ENCODE assay signal across 8 mouse cellular contexts in the genomic region with DNA sequence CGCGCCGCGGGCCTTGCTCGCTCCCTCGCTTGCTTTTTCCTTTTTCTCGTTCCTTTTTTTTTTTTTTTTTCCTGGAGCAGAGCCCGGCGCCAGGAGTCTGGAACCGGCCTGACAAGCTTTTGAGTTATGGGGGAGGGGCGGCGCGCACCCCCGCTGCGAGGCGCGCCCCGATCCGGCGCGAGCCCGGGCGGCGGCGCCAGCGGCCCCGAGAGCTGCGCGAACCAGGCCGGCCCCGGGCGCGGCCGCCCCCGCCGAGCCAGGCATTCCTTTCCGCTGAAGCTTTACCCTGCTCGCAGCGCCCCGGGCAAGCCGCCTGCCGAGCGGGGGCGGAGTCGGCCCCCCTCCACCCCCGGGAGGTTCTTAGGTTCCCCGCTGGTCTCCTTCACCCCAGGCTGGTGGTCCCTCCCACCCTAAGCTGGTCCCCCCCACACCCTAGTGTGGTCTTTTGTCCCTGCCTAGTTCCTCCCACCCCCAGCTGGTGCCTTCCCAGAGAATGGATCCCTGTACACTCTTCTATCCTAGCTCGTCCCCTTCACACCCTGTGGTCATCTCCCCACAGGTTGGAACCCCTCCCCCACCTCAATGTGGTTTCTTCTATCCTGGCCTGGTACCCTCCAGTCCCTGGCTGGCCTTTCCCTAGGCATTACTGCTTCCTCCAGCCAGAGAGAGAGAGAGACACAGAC.
DNase-seq lines count a peak whose midpoint lies in the region; ATAC-seq lines count a peak whose summit lies in the region.

No protein-coding gene starts in this region.

- H3K36me3 ChIP-seq in embryonic facial prominence, embryonic 13.5 days: no peaks in the 10 kb centered on the region
- no peaks in the 10 kb centered on the region for H3K36me3 ChIP-seq in heart, embryonic 11.5 days (ENCODE audit: control insufficient read depth, insufficient read depth, low read length)
- no peaks in the 10 kb centered on the region for H3K36me3 ChIP-seq in liver, embryonic 16.5 days (ENCODE audit: control insufficient read depth, insufficient read depth)

- 1% methylated on average over 46 of the region's 48 CpGs for WGBS in embryonic facial prominence, embryonic 13.5 days
- under 1% methylated on average over 19 of the region's 48 CpGs for WGBS in heart, embryonic 11.5 days (ENCODE audit: insufficient replicate concordance)
- under 1% methylated on average over 44 of the region's 48 CpGs for WGBS in liver, embryonic 16.5 days (ENCODE audit: insufficient replicate concordance)

- H3K27ac ChIP-seq in embryonic facial prominence, embryonic 13.5 days: peak overlapping the region; percentile 100
- H3K27ac ChIP-seq in heart, embryonic 11.5 days (ENCODE audit: low read depth, low read length): peak overlapping the region; percentile 97
- peak overlapping the region; percentile 66 for H3K27ac ChIP-seq in liver, embryonic 16.5 days (ENCODE audit: low read length)

- DNase-seq in 3134 (ENCODE audit: extremely low read depth, insufficient read length, low spot score) (peak; percentile 98), adipocyte (ENCODE audit: low spot score) (peak; percentile 79)
- DNase-seq in kidney, adult 9 months: peak; percentile 88
- peak; percentile 78 for DNase-seq in ovary, postnatal 14 days (ENCODE audit: low spot score)
- peak; percentile 92 for DNase-seq in urinary bladder, postnatal 14 days (ENCODE audit: low spot score)

- ATAC-seq in embryonic facial prominence, embryonic 13.5 days (ENCODE audit: insufficient number of reproducible peaks, insufficient read depth, low FRiP score, low TSS enrichment, low read depth): peak; percentile 85
- ATAC-seq in heart, embryonic 11.5 days (replicated peaks; ENCODE audit: insufficient number of reproducible peaks, low FRiP score, low TSS enrichment): peak; percentile 47
- peak; percentile 35 for ATAC-seq in liver, embryonic 16.5 days (ENCODE audit: low read depth)

- H3K9me3 ChIP-seq in embryonic facial prominence, embryonic 13.5 days: peaks cover 4% of the 10 kb centered on the region
- H3K9me3 ChIP-seq in heart, embryonic 11.5 days (replicated peaks; ENCODE audit: control insufficient read depth, low read length): no peaks in the 10 kb centered on the region
- H3K9me3 ChIP-seq in liver, embryonic 16.5 days (replicated peaks; ENCODE audit: control insufficient read depth, low read length): no peaks in the 10 kb centered on the region

- peak overlapping the region; percentile 76 for H3K4me2 ChIP-seq in embryonic facial prominence, embryonic 13.5 days
- peak overlapping the region; percentile 81 for H3K4me2 ChIP-seq in heart, embryonic 11.5 days
- peak overlapping the region; percentile 74 for H3K4me2 ChIP-seq in liver, embryonic 16.5 days (ENCODE audit: low read depth, low read length)

- H3K4me1 ChIP-seq in embryonic facial prominence, embryonic 13.5 days: peaks cover 61% of the 10 kb centered on the region
- H3K4me1 ChIP-seq in heart, embryonic 11.5 days (ENCODE audit: control insufficient read depth, insufficient read depth, low read length): peaks cover 48% of the 10 kb centered on the region
- peaks cover 6% of the 10 kb centered on the region for H3K4me1 ChIP-seq in liver, embryonic 16.5 days (ENCODE audit: control insufficient read depth, low read depth, low read length)

- peak overlapping the region; percentile 42 for H3K4me3 ChIP-seq in embryonic facial prominence, embryonic 13.5 days
- peak overlapping the region; percentile 34 for H3K4me3 ChIP-seq in heart, embryonic 11.5 days (ENCODE audit: low read depth, low read length)
- peak overlapping the region; percentile 44 for H3K4me3 ChIP-seq in liver, embryonic 16.5 days (ENCODE audit: low read depth, low read length)

- peak overlapping the region; percentile 83 for H3K9ac ChIP-seq in embryonic facial prominence, embryonic 13.5 days
- peak overlapping the region; percentile 79 for H3K9ac ChIP-seq in heart, embryonic 11.5 days (ENCODE audit: low read depth, low read length)
- H3K9ac ChIP-seq in liver, embryonic 16.5 days (ENCODE audit: low read depth, low read length): peak overlapping the region; percentile 45; the same call in 1 of the 2 replicates

- H3K27me3 ChIP-seq in embryonic facial prominence, embryonic 13.5 days: no peaks in the 10 kb centered on the region
- H3K27me3 ChIP-seq in heart, embryonic 11.5 days (ENCODE audit: control insufficient read depth, insufficient read depth, low read length): no peaks in the 10 kb centered on the region
- H3K27me3 ChIP-seq in liver, embryonic 16.5 days (ENCODE audit: control insufficient read depth, insufficient read depth, low read depth, low read length): peaks cover 58% of the 10 kb centered on the region

Comparison
In these comparisons a context has a peak if more than half of its experiments do, and no peak if none do; other contexts are left out.
1. Peak in every context shown above with its lines: DNase-seq, ATAC-seq, H3K4me3 ChIP-seq and H3K27ac ChIP-seq.
2. ATAC-seq: peak in every context shown above with its lines; median percentile 85 in embryonic facial prominence, embryonic 13.5 days; 47 in heart, embryonic 11.5 days; 35 in liver, embryonic 16.5 days.